Mouse (Mus musculus) gastrocnemius, adult 2 months (tissue): ENCODE measurements around the gene Ror1. TPM values are rescaled to one million over a fixed set of nuclear protein-coding genes. Genes with fewer than 3 reads are reported as not detected.

Source experiments
- DNase-seq: peaks from one replicate; pipeline ENCODE4 v3.0.0; 2022
- H3K27ac ChIP-seq: fragments of 200-600 bp; 2 replicates; pipeline ENCODE4 v1.8.1; 2022; ENCODE audit warnings: mild to moderate bottlenecking
- H3K4me3 ChIP-seq: fragments of 200-600 bp; 2 replicates; pipeline ENCODE4 v1.8.1; 2022; ENCODE audit warnings: mild to moderate bottlenecking, moderate library complexity
- CTCF ChIP-seq: fragments of 200-600 bp; IDR thresholded peaks from 2 replicates; pipeline ENCODE4 v1.8.1; 2022; ENCODE audit warnings: antibody characterized with exemption, mild to moderate bottlenecking, moderate library complexity
- intact Hi-C: fragments of 180-260 bp; cut with DNase I; formaldehyde crosslinking; loops from one replicate; pipeline ENCODE4 v1.15.1; 2025
- total RNA-seq, 2 experiments: library from RNA; stranded (reverse); gene quantifications; 2 replicates each; pipeline ENCODE4 v1.2.3; 2021

Ror1 gene
- total RNA-seq, 2 experiments from 2014 or later: 0.79 to 1.5 TPM

GRCm38 (mm10) chr4:100377996-100378395, 282.4 kb downstream of the Ror1 start:
- DNase-seq: no peak
- Histone ChIP-seq H3K4me3 (no peak overlapping the region), H3K27ac (no peak overlapping the region)
- intact Hi-C loops: no loop called here
- TF ChIP-seq CTCF: no peak

- intact Hi-C loops: no loop called here
- Histone ChIP-seq H3K27ac (no peak overlapping the region), H3K4me3 (no peak overlapping the region)
- no peak for DNase-seq
- TF ChIP-seq CTCF: no peak
Measured at GRCm38 (mm10) chr4:100381760-100382159, 286.2 kb downstream of the Ror1 start.

GRCm38 (mm10) chr4:100386272-100386988, 290.8 kb downstream of the Ror1 start:
- intact Hi-C loops: no loop called here
- Histone ChIP-seq H3K27ac (peak overlapping the region; percentile 25), H3K4me3 (no peak overlapping the region)
- TF ChIP-seq CTCF: no peak
- DNase-seq: no peak

- no peak for TF ChIP-seq CTCF
- no peak overlapping the region for H3K27ac ChIP-seq
- no peak for DNase-seq
- no peak overlapping the region for H3K4me3 ChIP-seq
- intact Hi-C loops: no loop called here
Measured at GRCm38 (mm10) chr4:100390436-100390835, 294.8 kb downstream of the Ror1 start.

- H3K27ac ChIP-seq: no peak overlapping the region
- no peak overlapping the region for H3K4me3 ChIP-seq
- intact Hi-C loops: no loop called here
- DNase-seq: no peak
- no peak for TF ChIP-seq CTCF
Measured at GRCm38 (mm10) chr4:100391021-100391420, 295.4 kb downstream of the Ror1 start.

- intact Hi-C loops: no loop called here
- DNase-seq: no peak
- Histone ChIP-seq H3K27ac (peak overlapping the region; percentile 20; the same call in 1 of the 2 replicates), H3K4me3 (no peak overlapping the region)
- TF ChIP-seq CTCF: no peak
Measured at GRCm38 (mm10) chr4:100393374-100394061, 297.9 kb downstream of the Ror1 start.

- intact Hi-C loops: no loop called here
- no peak for TF ChIP-seq CTCF
- no peak overlapping the region for H3K4me3 ChIP-seq
- H3K27ac ChIP-seq: peak overlapping the region; percentile 76
- DNase-seq: peak; percentile 75
Measured at GRCm38 (mm10) chr4:100395407-100395806, 299.8 kb downstream of the Ror1 start.

GRCm38 (mm10) chr4:100398079-100398478, 302.5 kb downstream of the Ror1 start:
- no peak for DNase-seq
- Histone ChIP-seq H3K27ac (no peak overlapping the region), H3K4me3 (no peak overlapping the region)
- intact Hi-C loops: no loop called here
- no peak for TF ChIP-seq CTCF

GRCm38 (mm10) chr4:100401078-100401477, 305.5 kb downstream of the Ror1 start:
- intact Hi-C loops: no loop called here
- peak overlapping the region; percentile 15 for H3K4me3 ChIP-seq
- no peak for TF ChIP-seq CTCF
- DNase-seq: peak; percentile 21
- peak overlapping the region; percentile 59 for H3K27ac ChIP-seq

- Histone ChIP-seq H3K27ac (peak overlapping the region; percentile 59), H3K4me3 (peak overlapping the region; percentile 15; the same call in 1 of the 2 replicates)
- no peak for TF ChIP-seq CTCF
- DNase-seq: peak; percentile 68
- intact Hi-C loops: no loop called here
Measured at GRCm38 (mm10) chr4:100401581-100402470, 306.2 kb downstream of the Ror1 start.

- H3K27ac ChIP-seq: peak overlapping the region; percentile 77
Measured at GRCm38 (mm10) chr4:100407261-100407874, 311.8 kb downstream of the Ror1 start.

GRCm38 (mm10) chr4:100409521-100409920, 313.9 kb downstream of the Ror1 start:
- H3K27ac ChIP-seq: no peak overlapping the region
- intact Hi-C loops: loop anchor here (2.0 to 5.0 kb wide), 3 partner anchors 197 to 402 kb away; no protein-coding TSS in a partner anchor
- TF ChIP-seq CTCF: no peak
- no peak overlapping the region for H3K4me3 ChIP-seq
- no peak for DNase-seq

More at GRCm38 (mm10) chr4:100407261-100407874, 311.8 kb downstream of the Ror1 start:
- intact Hi-C loops: loop anchor here (1.0 to 5.0 kb wide), 3 partner anchors 195 to 400 kb away; partner anchors contain the start of gene Ror1
- peak overlapping the region; percentile 13 for H3K4me3 ChIP-seq
- peak; percentile 80 for DNase-seq
- peak; percentile 88 for TF ChIP-seq CTCF
